Mouse (Mus musculus): Measurements from ENCODE around the gene Rnf114. TPM values are rescaled to one million over a fixed set of nuclear protein-coding genes. Genes with fewer than 3 reads are reported as not detected.

Gene Rnf114
- polyA plus RNA-seq, 1 experiment: 33.5 TPM

GRCm38 (mm10) chr2:167541761-167542160, 49.3 kb downstream of the Rnf114 start:
- Histone ChIP-seq H3K4me3 (replicated peaks; ENCODE audit: control insufficient read depth, low read depth, low read length) (no peak overlapping the region), H3K4me1 (ENCODE audit: control insufficient read depth, insufficient read depth, low read length) (no peaks in the 10 kb centered on the region; the same call in 1 of the 2 replicates), H3K27ac (ENCODE audit: control insufficient read depth, insufficient read depth, low read depth, low read length, poor library complexity) (no peak overlapping the region)
- TF ChIP-seq CTCF (IDR thresholded peaks at IDR 0.05; ENCODE audit: control insufficient read depth, insufficient read depth, low read length) (no peak), POLR2A (IDR thresholded peaks at IDR 0.05; ENCODE audit: borderline replicate concordance, control insufficient read depth, low read depth, low read length) (no peak)
- 87% methylated on average over 12 of the region's 12 CpGs for WGBS

GRCm38 (mm10) chr2:167542361-167542760, 49.9 kb downstream of the Rnf114 start:
- 74% methylated on average over 4 of the region's 4 CpGs for WGBS
- Histone ChIP-seq H3K4me1 (ENCODE audit: control insufficient read depth, insufficient read depth, low read length) (no peaks in the 10 kb centered on the region; the same call in 1 of the 2 replicates), H3K27ac (ENCODE audit: control insufficient read depth, insufficient read depth, low read depth, low read length, poor library complexity) (no peak overlapping the region), H3K4me3 (replicated peaks; ENCODE audit: control insufficient read depth, low read depth, low read length) (no peak overlapping the region)
- TF ChIP-seq CTCF (IDR thresholded peaks at IDR 0.05; ENCODE audit: control insufficient read depth, insufficient read depth, low read length) (no peak), POLR2A (IDR thresholded peaks at IDR 0.05; ENCODE audit: borderline replicate concordance, control insufficient read depth, low read depth, low read length) (no peak)

- H3K4me3 ChIP-seq (replicated peaks; ENCODE audit: control insufficient read depth, low read depth, low read length): no peak overlapping the region
- no peaks in the 10 kb centered on the region; the same call in 1 of the 2 replicates for H3K4me1 ChIP-seq (ENCODE audit: control insufficient read depth, insufficient read depth, low read length)
- 59% methylated on average over 16 of the region's 16 CpGs for WGBS
- H3K27ac ChIP-seq (ENCODE audit: control insufficient read depth, insufficient read depth, low read depth, low read length, poor library complexity): no peak overlapping the region; the same call in 1 of the 2 replicates
- TF ChIP-seq POLR2A (IDR thresholded peaks at IDR 0.05; ENCODE audit: borderline replicate concordance, control insufficient read depth, low read depth, low read length) (no peak), CTCF (IDR thresholded peaks at IDR 0.05; ENCODE audit: control insufficient read depth, insufficient read depth, low read length) (no peak)
Observed at GRCm38 (mm10) chr2:167543121-167544003, 50.9 kb downstream of the Rnf114 start.

- 72% methylated on average over 4 of the region's 4 CpGs for WGBS
- TF ChIP-seq CTCF (IDR thresholded peaks at IDR 0.05; ENCODE audit: control insufficient read depth, insufficient read depth, low read length): no peak
- TF ChIP-seq POLR2A (IDR thresholded peaks at IDR 0.05; ENCODE audit: borderline replicate concordance, control insufficient read depth, low read depth, low read length): no peak
- H3K27ac ChIP-seq (ENCODE audit: control insufficient read depth, insufficient read depth, low read depth, low read length, poor library complexity): no peak overlapping the region
Observed at GRCm38 (mm10) chr2:167544004-167544356, 51.5 kb downstream of the Rnf114 start.

GRCm38 (mm10) chr2:167544456-167544855, 52.0 kb downstream of the Rnf114 start:
- no peak overlapping the region for H3K4me3 ChIP-seq (replicated peaks; ENCODE audit: control insufficient read depth, low read depth, low read length)
- WGBS: 64% methylated on average over 5 of the region's 5 CpGs

More at GRCm38 (mm10) chr2:167544004-167544356, 51.5 kb downstream of the Rnf114 start:
- Histone ChIP-seq H3K4me3 (replicated peaks; ENCODE audit: control insufficient read depth, low read depth, low read length) (no peak overlapping the region), H3K4me1 (ENCODE audit: control insufficient read depth, insufficient read depth, low read length) (no peaks in the 10 kb centered on the region; the same call in 1 of the 2 replicates)

GRCm38 (mm10) chr2:167546447-167547195, 54.2 kb downstream of the Rnf114 start:
- WGBS: 75% methylated on average over 18 of the region's 18 CpGs
- no peak for TF ChIP-seq POLR2A (IDR thresholded peaks at IDR 0.05; ENCODE audit: borderline replicate concordance, control insufficient read depth, low read depth, low read length)
- TF ChIP-seq CTCF (IDR thresholded peaks at IDR 0.05; ENCODE audit: control insufficient read depth, insufficient read depth, low read length): no peak
- no peak overlapping the region for H3K4me3 ChIP-seq (replicated peaks; ENCODE audit: control insufficient read depth, low read depth, low read length)
- no peaks in the 10 kb centered on the region; the same call in 1 of the 2 replicates for H3K4me1 ChIP-seq (ENCODE audit: control insufficient read depth, insufficient read depth, low read length)
- H3K27ac ChIP-seq (ENCODE audit: control insufficient read depth, insufficient read depth, low read depth, low read length, poor library complexity): no peak overlapping the region

More at GRCm38 (mm10) chr2:167544456-167544855, 52.0 kb downstream of the Rnf114 start:
- Histone ChIP-seq H3K4me1 (ENCODE audit: control insufficient read depth, insufficient read depth, low read length) (no peaks in the 10 kb centered on the region), H3K27ac (ENCODE audit: control insufficient read depth, insufficient read depth, low read depth, low read length, poor library complexity) (no peak overlapping the region)
- no peak for TF ChIP-seq POLR2A (IDR thresholded peaks at IDR 0.05; ENCODE audit: borderline replicate concordance, control insufficient read depth, low read depth, low read length)
- TF ChIP-seq CTCF (IDR thresholded peaks at IDR 0.05; ENCODE audit: control insufficient read depth, insufficient read depth, low read length): no peak

GRCm38 (mm10) chr2:167547444-167547843, 55.0 kb downstream of the Rnf114 start:
- 81% methylated on average over 8 of the region's 8 CpGs for WGBS
- Histone ChIP-seq H3K27ac (ENCODE audit: control insufficient read depth, insufficient read depth, low read depth, low read length, poor library complexity) (no peak overlapping the region), H3K4me1 (ENCODE audit: control insufficient read depth, insufficient read depth, low read length) (no peaks in the 10 kb centered on the region; the same call in 1 of the 2 replicates), H3K4me3 (replicated peaks; ENCODE audit: control insufficient read depth, low read depth, low read length) (no peak overlapping the region)
- TF ChIP-seq CTCF (IDR thresholded peaks at IDR 0.05; ENCODE audit: control insufficient read depth, insufficient read depth, low read length) (no peak), POLR2A (IDR thresholded peaks at IDR 0.05; ENCODE audit: borderline replicate concordance, control insufficient read depth, low read depth, low read length) (no peak)

- 62% methylated on average over 7 of the region's 7 CpGs for WGBS
- Histone ChIP-seq H3K4me1 (ENCODE audit: control insufficient read depth, insufficient read depth, low read length) (no peaks in the 10 kb centered on the region; the same call in 1 of the 2 replicates), H3K4me3 (replicated peaks; ENCODE audit: control insufficient read depth, low read depth, low read length) (no peak overlapping the region), H3K27ac (ENCODE audit: control insufficient read depth, insufficient read depth, low read depth, low read length, poor library complexity) (no peak overlapping the region)
- no peak for TF ChIP-seq CTCF (IDR thresholded peaks at IDR 0.05; ENCODE audit: control insufficient read depth, insufficient read depth, low read length)
- TF ChIP-seq POLR2A (IDR thresholded peaks at IDR 0.05; ENCODE audit: borderline replicate concordance, control insufficient read depth, low read depth, low read length): no peak
Observed at GRCm38 (mm10) chr2:167548961-167549360, 56.5 kb downstream of the Rnf114 start.
